Mouse (Mus musculus): Measurements from ENCODE around the gene Rfpl4. TPM values are rescaled to one million over a fixed set of nuclear protein-coding genes. Genes with fewer than 3 reads are reported as not detected.

The Rfpl4 gene
- polyA plus RNA-seq, 1 experiment from 2014 or later: not detected

DNA sequence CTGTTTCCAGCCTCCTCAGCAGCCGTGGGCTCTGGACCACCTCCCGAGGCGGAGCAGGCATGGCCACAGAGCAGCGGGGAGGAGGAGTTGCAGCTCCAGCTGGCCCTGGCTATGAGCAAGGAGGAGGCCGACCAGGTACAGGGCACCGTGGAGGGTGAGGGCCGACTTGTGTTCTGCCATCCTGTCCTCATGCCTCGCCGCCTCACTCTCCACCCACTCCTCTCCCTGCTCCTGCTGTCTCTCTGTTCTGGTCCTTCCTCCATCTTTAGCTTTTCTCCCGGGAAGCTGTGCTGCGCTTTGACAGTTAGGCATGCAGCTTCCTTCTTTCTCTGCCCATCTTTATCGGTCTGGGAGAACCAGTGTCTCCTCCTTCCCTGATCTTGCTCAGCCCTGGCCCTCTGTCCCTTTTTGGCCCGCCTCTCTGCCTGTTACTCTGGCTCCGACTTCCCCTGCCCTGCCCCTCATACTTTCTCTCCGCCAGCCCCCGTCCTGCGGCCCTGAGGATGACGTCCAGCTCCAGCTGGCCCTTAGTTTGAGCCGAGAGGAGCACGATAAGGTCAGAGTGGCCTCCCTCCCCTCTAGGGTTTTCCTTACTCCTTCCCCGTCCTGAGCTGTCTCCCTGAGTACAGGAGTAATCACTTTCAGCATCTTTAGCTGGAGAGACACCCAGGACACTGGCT, 23.8 kb downstream of the Rfpl4 start:
- no peak overlapping the region for H3K9ac ChIP-seq

DNA sequence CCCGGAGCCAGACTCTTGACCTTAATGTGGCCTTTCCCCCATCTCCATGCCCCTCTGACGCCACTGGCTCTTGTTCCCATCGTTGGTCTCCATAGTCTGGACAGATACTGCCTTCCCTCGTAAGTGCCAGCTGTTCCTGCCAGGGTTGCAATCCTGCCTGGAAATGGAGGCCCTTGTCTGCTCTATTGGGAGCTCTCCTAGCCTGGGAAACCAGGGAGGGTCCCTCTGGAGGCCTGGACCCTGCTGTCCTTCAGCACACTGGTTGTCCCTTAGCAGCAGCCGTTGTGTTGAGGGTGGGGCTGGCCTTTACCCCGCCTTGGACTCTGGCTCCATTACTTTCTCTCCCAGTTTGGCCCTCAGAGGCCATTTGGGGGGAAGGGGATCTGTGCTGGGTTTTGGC, 24.4 kb downstream of the Rfpl4 start:
- H3K36me3 ChIP-seq: peaks cover 91% of the 10 kb centered on the region
- 81% methylated on average over 6 of the region's 6 CpGs for WGBS
- 0 out of 2 replicates have a peak, but pooled peaks cover 5% of the 10 kb centered on the region for H3K4me1 ChIP-seq (replicated peaks)
- H3K27me3 ChIP-seq (replicated peaks): no peaks in the 10 kb centered on the region
- no peak for ATAC-seq (ENCODE audit: insufficient number of reproducible peaks, low FRiP score)
- no peak overlapping the region for H3K4me2 ChIP-seq
- H3K27ac ChIP-seq (ENCODE audit: poor library complexity, severe bottlenecking): no peak overlapping the region
- H3K9me3 ChIP-seq (replicated peaks): no peaks in the 10 kb centered on the region
- H3K9ac ChIP-seq: no peak overlapping the region
- H3K4me3 ChIP-seq: no peak overlapping the region

More for the DNA sequence above, 23.8 kb downstream of the Rfpl4 start:
- no peak overlapping the region for H3K4me3 ChIP-seq
- 81% methylated on average over 21 of the region's 21 CpGs for WGBS
- H3K27ac ChIP-seq (ENCODE audit: poor library complexity, severe bottlenecking): no peak overlapping the region
- H3K27me3 ChIP-seq (replicated peaks): no peaks in the 10 kb centered on the region
- H3K36me3 ChIP-seq: peaks cover 93% of the 10 kb centered on the region
- no peak overlapping the region for H3K4me2 ChIP-seq
- no peak for ATAC-seq (ENCODE audit: insufficient number of reproducible peaks, low FRiP score)
- no peaks in the 10 kb centered on the region for H3K9me3 ChIP-seq (replicated peaks)
- H3K4me1 ChIP-seq (replicated peaks): 0 out of 2 replicates have a peak, but pooled peaks cover 5% of the 10 kb centered on the region

- ATAC-seq (ENCODE audit: insufficient number of reproducible peaks, low FRiP score): no peak
- Histone ChIP-seq H3K4me3 (no peak overlapping the region), H3K27me3 (replicated peaks) (no peaks in the 10 kb centered on the region), H3K36me3 (peaks cover 83% of the 10 kb centered on the region), H3K9me3 (replicated peaks) (no peaks in the 10 kb centered on the region), H3K4me2 (no peak overlapping the region), H3K9ac (no peak overlapping the region), H3K27ac (ENCODE audit: poor library complexity, severe bottlenecking) (no peak overlapping the region), H3K4me1 (replicated peaks) (0 out of 2 replicates have a peak, but pooled peaks cover 5% of the 10 kb centered on the region)
- WGBS: 90% methylated on average over 15 of the region's 15 CpGs
Measured at GRCm38 (mm10) chr7:5091008-5091728, 25.6 kb downstream of the Rfpl4 start.

DNA sequence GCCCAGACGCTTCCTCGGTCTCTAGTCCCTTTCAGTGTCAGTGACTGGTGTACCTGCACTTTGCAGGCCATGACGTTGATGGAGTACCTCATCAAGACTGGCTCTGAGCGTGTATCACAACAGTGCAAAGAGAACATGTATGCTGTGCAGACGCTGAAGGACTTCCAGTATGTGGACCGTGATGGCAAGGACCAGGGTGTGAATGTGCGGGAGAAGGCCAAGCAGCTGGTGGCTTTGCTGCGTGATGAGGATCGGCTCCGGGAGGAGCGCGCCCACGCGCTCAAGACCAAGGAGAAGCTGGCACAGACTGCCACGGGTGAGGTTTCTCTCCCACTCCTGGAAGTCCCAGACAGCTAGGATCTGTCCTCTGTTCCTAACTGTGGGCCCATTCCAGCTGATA, 26.9 kb downstream of the Rfpl4 start:
- ATAC-seq (ENCODE audit: insufficient number of reproducible peaks, low FRiP score): no peak
- H3K9me3 ChIP-seq (replicated peaks): no peaks in the 10 kb centered on the region
- peaks cover 82% of the 10 kb centered on the region for H3K36me3 ChIP-seq
- peaks cover 15% of the 10 kb centered on the region for H3K4me1 ChIP-seq (replicated peaks)
- H3K27me3 ChIP-seq (replicated peaks): no peaks in the 10 kb centered on the region
- H3K4me3 ChIP-seq: no peak overlapping the region
- no peak overlapping the region for H3K9ac ChIP-seq
- no peak overlapping the region for H3K4me2 ChIP-seq
- 93% methylated on average over 15 of the region's 15 CpGs for WGBS
- no peak overlapping the region for H3K27ac ChIP-seq (ENCODE audit: poor library complexity, severe bottlenecking)

- Histone ChIP-seq H3K27ac (ENCODE audit: poor library complexity, severe bottlenecking) (no peak overlapping the region), H3K27me3 (replicated peaks) (no peaks in the 10 kb centered on the region), H3K9me3 (replicated peaks) (no peaks in the 10 kb centered on the region), H3K36me3 (peaks cover 76% of the 10 kb centered on the region), H3K4me1 (replicated peaks) (peaks cover 28% of the 10 kb centered on the region), H3K4me3 (no peak overlapping the region), H3K9ac (no peak overlapping the region), H3K4me2 (no peak overlapping the region)
- ATAC-seq (ENCODE audit: insufficient number of reproducible peaks, low FRiP score): no peak
- WGBS: 91% methylated on average over 4 of the region's 4 CpGs
Measured at GRCm38 (mm10) chr7:5087886-5088285, 28.9 kb downstream of the Rfpl4 start.

DNA sequence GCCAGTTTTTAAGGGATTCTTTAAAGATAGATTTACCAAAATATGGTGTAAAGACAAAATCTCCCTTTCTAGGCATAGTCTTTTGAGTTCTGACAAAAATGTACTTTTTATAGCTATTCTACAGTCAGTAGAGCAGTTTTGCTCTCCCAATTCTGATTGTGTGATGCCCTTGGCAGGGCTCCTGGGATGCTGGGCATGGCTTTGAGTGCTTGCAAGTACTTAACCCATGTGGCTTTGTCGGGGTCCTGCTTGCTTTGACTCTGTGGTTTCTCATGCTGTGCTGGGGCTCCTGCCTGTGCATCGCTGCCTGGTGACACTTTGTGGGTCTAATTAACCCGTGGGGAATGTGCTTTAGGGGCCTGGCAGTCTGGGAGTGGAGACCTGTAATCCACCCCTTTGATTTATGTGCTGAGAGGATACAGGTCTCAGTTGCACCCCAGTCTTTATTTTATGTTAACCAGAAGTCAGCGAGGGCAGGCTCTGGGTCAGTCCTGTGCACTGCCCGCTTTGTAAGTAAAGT, 29.8 kb downstream of the Rfpl4 start:
- H3K4me1 ChIP-seq (replicated peaks): peaks cover 34% of the 10 kb centered on the region
- H3K4me2 ChIP-seq: no peak overlapping the region
- no peaks in the 10 kb centered on the region for H3K9me3 ChIP-seq (replicated peaks)
- ATAC-seq (ENCODE audit: insufficient number of reproducible peaks, low FRiP score): no peak
- no peaks in the 10 kb centered on the region for H3K27me3 ChIP-seq (replicated peaks)
- 85% methylated on average over 5 of the region's 5 CpGs for WGBS
- no peak overlapping the region for H3K9ac ChIP-seq
- no peak overlapping the region for H3K27ac ChIP-seq (ENCODE audit: poor library complexity, severe bottlenecking)
- no peak overlapping the region for H3K4me3 ChIP-seq
- H3K36me3 ChIP-seq: peaks cover 69% of the 10 kb centered on the region

DNA sequence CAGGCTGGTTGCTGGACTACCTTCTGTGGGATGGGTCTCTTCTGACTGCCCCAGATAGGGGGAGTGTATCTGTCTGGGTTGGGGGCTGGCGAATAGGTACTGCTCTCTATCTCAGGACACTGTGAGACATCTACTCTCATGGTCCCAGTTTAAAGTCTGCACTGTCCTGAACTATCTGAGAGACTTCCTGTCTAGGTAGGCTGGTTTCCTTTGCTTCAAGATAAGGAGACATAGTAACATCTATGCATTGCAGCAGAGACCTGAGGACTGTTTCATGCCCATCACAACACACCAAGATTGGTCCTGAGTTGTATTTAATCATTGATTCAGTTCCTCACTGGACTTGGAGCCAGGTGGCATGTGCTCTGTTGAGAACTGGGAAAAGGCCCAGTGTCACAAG, 31.2 kb downstream of the Rfpl4 start:
- Histone ChIP-seq H3K4me3 (no peak overlapping the region), H3K27ac (ENCODE audit: poor library complexity, severe bottlenecking) (no peak overlapping the region), H3K36me3 (peaks cover 58% of the 10 kb centered on the region), H3K9ac (no peak overlapping the region), H3K27me3 (replicated peaks) (no peaks in the 10 kb centered on the region), H3K4me2 (no peak overlapping the region), H3K4me1 (replicated peaks) (peaks cover 38% of the 10 kb centered on the region), H3K9me3 (replicated peaks) (no peaks in the 10 kb centered on the region)
- ATAC-seq (ENCODE audit: insufficient number of reproducible peaks, low FRiP score): no peak
- WGBS: 61% methylated on average over 1 of the region's 1 CpGs

DNA sequence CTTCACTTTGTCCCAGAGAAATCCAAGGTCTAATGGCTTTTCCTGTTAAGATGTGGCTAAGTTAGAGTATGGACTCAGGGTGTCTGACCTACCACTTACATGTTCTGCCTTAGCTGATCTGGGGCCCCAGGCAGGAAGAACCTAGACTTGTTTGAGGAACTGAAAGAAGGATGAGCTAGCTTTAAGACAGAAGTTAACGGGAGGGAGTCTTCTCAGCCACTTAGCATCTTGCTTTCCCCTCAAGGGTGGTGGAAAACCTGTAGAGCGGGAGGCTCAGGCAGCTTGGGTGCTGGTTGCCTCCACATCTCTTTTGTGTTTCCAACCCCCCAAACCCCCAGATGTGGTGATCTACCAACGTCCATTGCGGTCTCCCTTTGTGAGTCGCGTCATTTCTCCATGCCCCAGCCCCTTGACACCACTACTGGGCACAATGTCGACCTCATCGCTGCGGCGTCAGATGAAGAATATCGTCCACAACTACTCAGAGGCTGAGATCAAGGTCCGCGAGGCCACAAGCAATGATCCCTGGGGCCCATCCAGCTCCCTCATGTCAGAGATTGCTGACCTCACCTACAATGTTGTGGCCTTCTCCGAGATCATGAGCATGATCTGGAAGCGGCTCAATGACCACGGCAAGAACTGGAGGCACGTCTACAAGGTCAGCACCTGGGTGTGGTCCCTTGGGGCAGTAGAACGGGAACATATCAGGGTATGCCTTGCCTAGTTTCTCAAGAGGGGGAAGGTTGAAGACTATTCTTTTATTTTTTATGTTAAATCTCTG, 33.2 kb downstream of the Rfpl4 start:
- peaks cover 49% of the 10 kb centered on the region for H3K36me3 ChIP-seq
- no peaks in the 10 kb centered on the region for H3K27me3 ChIP-seq (replicated peaks)
- H3K4me2 ChIP-seq: no peak overlapping the region
- H3K9ac ChIP-seq: no peak overlapping the region
- 91% methylated on average over 18 of the region's 18 CpGs for WGBS
- H3K4me3 ChIP-seq: no peak overlapping the region
- peaks cover 38% of the 10 kb centered on the region for H3K4me1 ChIP-seq (replicated peaks)
- H3K9me3 ChIP-seq (replicated peaks): no peaks in the 10 kb centered on the region
- H3K27ac ChIP-seq (ENCODE audit: poor library complexity, severe bottlenecking): no peak overlapping the region
- ATAC-seq (ENCODE audit: insufficient number of reproducible peaks, low FRiP score): no peak

DNA sequence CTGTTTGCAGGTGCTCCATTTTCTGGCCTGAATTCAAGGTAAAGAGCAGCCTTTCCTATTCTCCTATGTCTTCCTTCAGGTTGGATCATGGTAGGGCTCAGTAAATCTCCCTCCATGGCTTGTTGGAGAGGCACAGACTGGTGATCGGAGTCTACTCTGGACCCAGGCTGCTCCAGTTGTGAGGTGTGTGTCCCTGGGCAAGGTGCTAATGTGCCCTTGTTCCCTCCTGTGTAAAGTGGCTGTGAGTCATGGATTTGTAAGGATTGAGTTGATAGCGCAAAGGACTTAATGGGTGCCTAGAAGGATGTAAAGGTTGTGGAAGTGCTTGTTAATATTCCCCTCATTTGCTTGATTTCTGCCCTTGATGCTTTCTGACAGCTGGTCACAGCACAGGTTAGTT, 34.8 kb downstream of the Rfpl4 start:
- Histone ChIP-seq H3K9ac (peak overlapping the region; percentile 98; the same call in 1 of the 2 replicates), H3K4me2 (peak overlapping the region; percentile 86), H3K27ac (ENCODE audit: poor library complexity, severe bottlenecking) (no peak overlapping the region), H3K4me1 (replicated peaks) (peaks cover 38% of the 10 kb centered on the region), H3K9me3 (replicated peaks) (no peaks in the 10 kb centered on the region), H3K27me3 (replicated peaks) (no peaks in the 10 kb centered on the region), H3K4me3 (peak overlapping the region; percentile 98), H3K36me3 (peaks cover 55% of the 10 kb centered on the region)
- no peak for ATAC-seq (ENCODE audit: insufficient number of reproducible peaks, low FRiP score)
- 96% methylated on average over 2 of the region's 2 CpGs for WGBS

- 48% methylated on average over 6 of the region's 6 CpGs for WGBS
- H3K4me3 ChIP-seq: peak overlapping the region; percentile 98
- H3K27ac ChIP-seq (ENCODE audit: poor library complexity, severe bottlenecking): no peak overlapping the region
- H3K9me3 ChIP-seq (replicated peaks): no peaks in the 10 kb centered on the region
- no peak for ATAC-seq (ENCODE audit: insufficient number of reproducible peaks, low FRiP score)
- no peaks in the 10 kb centered on the region for H3K27me3 ChIP-seq (replicated peaks)
- peak overlapping the region; percentile 86 for H3K4me2 ChIP-seq
- H3K4me1 ChIP-seq (replicated peaks): peaks cover 41% of the 10 kb centered on the region
- peak overlapping the region; percentile 98 for H3K9ac ChIP-seq
- peaks cover 59% of the 10 kb centered on the region for H3K36me3 ChIP-seq
Measured at GRCm38 (mm10) chr7:5081241-5081640, 35.5 kb downstream of the Rfpl4 start.

- H3K9ac ChIP-seq: peak overlapping the region; percentile 98
- peak overlapping the region; percentile 98 for H3K4me3 ChIP-seq
- no peaks in the 10 kb centered on the region for H3K9me3 ChIP-seq (replicated peaks)
- H3K27me3 ChIP-seq (replicated peaks): no peaks in the 10 kb centered on the region
- peak overlapping the region; percentile 86 for H3K4me2 ChIP-seq
- peaks cover 58% of the 10 kb centered on the region for H3K36me3 ChIP-seq
- no peak for ATAC-seq (ENCODE audit: insufficient number of reproducible peaks, low FRiP score)
- peak overlapping the region; percentile 96 for H3K27ac ChIP-seq (ENCODE audit: poor library complexity, severe bottlenecking)
- 11% methylated on average over 6 of the region's 6 CpGs for WGBS
- peaks cover 39% of the 10 kb centered on the region for H3K4me1 ChIP-seq (replicated peaks)
Measured at GRCm38 (mm10) chr7:5080815-5081214, 35.9 kb downstream of the Rfpl4 start.
